Mouse (Mus musculus) heart, embryonic 14.5 days (tissue): ENCODE measurements around the gene Gm20661. TPM values are rescaled to one million over a fixed set of nuclear protein-coding genes. Genes with fewer than 3 reads are reported as not detected.

Experiments used
- ATAC-seq: fragments of 200-750 bp; cut with Nextera tagmentation; 2 replicates; pipeline ENCODE4 v1.8.0; 2017; ENCODE audit warnings: low read depth, moderate TSS enrichment; ENCODE audit not compliant: insufficient number of reproducible peaks, insufficient read depth, low FRiP score
- H3K27ac ChIP-seq, 2 experiments: fragments of 200-500 bp in 1 of 2; fragments of 300-500 bp in 1 of 2; sonication (generic) in 1 of 2; replicated peaks in 1 of 2; 2 replicates each; pipeline ENCODE4 v1.5.1; 2012 to 2014; ENCODE audit warnings: low read depth in 2 of 2, low read length in 2 of 2, control low read depth in 1 of 2, mild to moderate bottlenecking in 1 of 2, mixed read lengths in 1 of 2; ENCODE audit not compliant: control insufficient read depth in 1 of 2, insufficient read depth in 1 of 2
- H3K27me3 ChIP-seq: fragments of 300-500 bp; sonication (generic); 2 replicates; pipeline ENCODE4 v1.6.1; 2014; ENCODE audit warnings: mild to moderate bottlenecking, low read length, control low read depth; ENCODE audit not compliant: control insufficient read depth, insufficient read depth
- H3K36me3 ChIP-seq: fragments of 300-500 bp; sonication (generic); 2 replicates; pipeline ENCODE4 v1.6.1; 2014; ENCODE audit warnings: mild to moderate bottlenecking, control low read depth, low read length, mixed read lengths; ENCODE audit not compliant: control insufficient read depth, insufficient read depth
- H3K4me1 ChIP-seq, 2 experiments: fragments of 200-500 bp in 1 of 2; fragments of 300-500 bp in 1 of 2; sonication (generic) in 1 of 2; 2 replicates each; pipeline ENCODE4 v1.6.1; 2012 to 2014; ENCODE audit warnings: low read length in 2 of 2, control low read depth in 1 of 2, mixed read lengths in 1 of 2; ENCODE audit not compliant: control insufficient read depth in 2 of 2, insufficient read depth in 2 of 2
- H3K4me2 ChIP-seq: fragments of 300-500 bp; sonication (generic); 2 replicates; pipeline ENCODE4 v1.6.1; 2014; ENCODE audit warnings: mild to moderate bottlenecking, low read length
- H3K4me3 ChIP-seq, 2 experiments: fragments of 200-500 bp in 1 of 2; fragments of 300-500 bp in 1 of 2; sonication (generic) in 1 of 2; 2 replicates each; pipeline ENCODE4 v1.5.1; 2012 to 2014; ENCODE audit warnings: low read length in 2 of 2, mild to moderate bottlenecking in 2 of 2, control low read depth in 1 of 2, low read depth in 1 of 2, moderate library complexity in 1 of 2; ENCODE audit not compliant: control insufficient read depth in 1 of 2, insufficient read depth in 1 of 2
- H3K9ac ChIP-seq: fragments of 300-500 bp; sonication (generic); 2 replicates; pipeline ENCODE4 v1.6.1; 2014; ENCODE audit warnings: mild to moderate bottlenecking, low read length
- H3K9me3 ChIP-seq: fragments of 300-500 bp; sonication (generic); 2 replicates; pipeline ENCODE4 v1.6.1; 2016; ENCODE audit warnings: low read length, control low read depth; ENCODE audit not compliant: control insufficient read depth
- WGBS: fragments of 180-500 bp; shearing (Covaris S2); extraction: QIAGEN DNeasy Blood & Tissue Kit; methylation state at CpG from one replicate; pipeline ENCODE4 v1.1.7; 2014; 5-methylcytosine and 5-hydroxymethylcytosine counted together
- polyA plus RNA-seq: library from polyadenylated mRNA; unstranded; fragments of >200 nt; fragmentation: Nextera tagmentation; extraction: Ambion mirVana; gene quantifications from 2 replicates; pipeline ENCODE4 v1.2.1, GENCODE M21; 2014

The Gm20661 gene
- 2.1 and 3.8 TPM in 2 replicates for polyA plus RNA-seq

GRCm38 (mm10) chr9:107982681-107983346 lies at the start of gene Gm20661:
Gene Gm20661 (plus strand): TSS chr9:107983058.
- 8% methylated on average over 14 of the region's 14 CpGs for WGBS
- peaks cover 44 to 52% of the 10 kb centered on the region in 2 experiments for H3K4me1 ChIP-seq
- no peaks in the 10 kb centered on the region for H3K27me3 ChIP-seq
- no peaks in the 10 kb centered on the region for H3K9me3 ChIP-seq
- peaks cover 30% of the 10 kb centered on the region for H3K36me3 ChIP-seq
- peak within 1 kb of the TSS; percentile 89 for H3K9ac ChIP-seq
- ATAC-seq: peak; percentile 79
- H3K4me2 ChIP-seq: peak within 1 kb of the TSS; percentile 85
- peak within 1 kb of the TSS; percentile 60 to 84 for H3K4me3 ChIP-seq
- peak within 1 kb of the TSS; percentile 99 to 100 for H3K27ac ChIP-seq

- Histone ChIP-seq H3K9me3 (no peaks in the 10 kb centered on the region), H3K4me2 (no peak overlapping the region), H3K4me3 (no peak overlapping the region), H3K9ac (no peak overlapping the region), H3K36me3 (no peaks in the 10 kb centered on the region), H3K27ac (no peak overlapping the region), H3K4me1 (peaks cover 0 to 13% of the 10 kb centered on the region in 2 experiments; a peak in 2 of 4 replicates), H3K27me3 (peaks cover 47% of the 10 kb centered on the region)
- ATAC-seq: no peak
- 81% methylated on average over 11 of the region's 11 CpGs for WGBS
Observed at GRCm38 (mm10) chr9:107934146-107934545, 48.7 kb upstream of the Gm20661 start.

GRCm38 (mm10) chr9:107935374-107935773 lies 47.5 kb upstream of the Gm20661 start, which contains the start of gene Camkv:
Gene Camkv (plus strand): TSS chr9:107935674.
- Histone ChIP-seq H3K9ac (peak within 1 kb of the TSS; percentile 68), H3K27me3 (peaks cover 47% of the 10 kb centered on the region), H3K9me3 (no peaks in the 10 kb centered on the region), H3K4me3 (peak within 1 kb of the TSS; percentile 42 to 49), H3K27ac (no peak within 1 kb of the TSS), H3K36me3 (no peaks in the 10 kb centered on the region), H3K4me1 (peaks cover 0 to 13% of the 10 kb centered on the region in 2 experiments; a peak in 2 of 4 replicates), H3K4me2 (peak within 1 kb of the TSS; percentile 90)
- no peak for ATAC-seq
- WGBS: 17% methylated on average over 3 of the region's 3 CpGs

GRCm38 (mm10) chr9:107935790-107936214 lies 47.1 kb upstream of the Gm20661 start:
- Histone ChIP-seq H3K36me3 (no peaks in the 10 kb centered on the region), H3K9ac (peak overlapping the region; percentile 68), H3K4me2 (peak overlapping the region; percentile 90), H3K9me3 (no peaks in the 10 kb centered on the region), H3K27me3 (peaks cover 47% of the 10 kb centered on the region), H3K4me3 (peak overlapping the region; percentile 42 to 49), H3K4me1 (peaks cover 0 to 13% of the 10 kb centered on the region in 2 experiments; a peak in 2 of 4 replicates), H3K27ac (no peak overlapping the region)
- WGBS: 1% methylated on average over 41 of the region's 41 CpGs
- ATAC-seq: no peak

- Histone ChIP-seq H3K9ac (peak overlapping the region; percentile 68), H3K27me3 (peaks cover 47% of the 10 kb centered on the region), H3K9me3 (no peaks in the 10 kb centered on the region), H3K4me2 (peak overlapping the region; percentile 90), H3K27ac (no peak overlapping the region), H3K36me3 (no peaks in the 10 kb centered on the region), H3K4me3 (peak overlapping the region; percentile 42 to 49), H3K4me1 (peaks cover 0 to 13% of the 10 kb centered on the region in 2 experiments; a peak in 2 of 4 replicates)
- ATAC-seq: no peak
- WGBS: 5% methylated on average over 29 of the region's 29 CpGs
Observed at GRCm38 (mm10) chr9:107936215-107936822, 46.5 kb upstream of the Gm20661 start.

- Histone ChIP-seq H3K4me3 (no peak overlapping the region), H3K9ac (no peak overlapping the region), H3K4me2 (0 out of 2 replicates have a peak overlapping the region, but pooled peaks have one; percentile 90), H3K4me1 (peaks cover 0 to 13% of the 10 kb centered on the region in 2 experiments; a peak in 2 of 4 replicates), H3K36me3 (no peaks in the 10 kb centered on the region), H3K27ac (no peak overlapping the region), H3K27me3 (peaks cover 47% of the 10 kb centered on the region), H3K9me3 (no peaks in the 10 kb centered on the region)
- WGBS: 27% methylated on average over 3 of the region's 3 CpGs
- ATAC-seq: no peak
Observed at GRCm38 (mm10) chr9:107936831-107937230, 46.0 kb upstream of the Gm20661 start.

- ATAC-seq: no peak
- H3K9me3 ChIP-seq: no peaks in the 10 kb centered on the region
Observed at GRCm38 (mm10) chr9:107947241-107948194, 35.3 kb upstream of the Gm20661 start.

More at GRCm38 (mm10) chr9:107947241-107948194, 35.3 kb upstream of the Gm20661 start:
- H3K9ac ChIP-seq: no peak overlapping the region
- no peak overlapping the region for H3K4me2 ChIP-seq
- no peaks in the 10 kb centered on the region for H3K27me3 ChIP-seq
- H3K4me3 ChIP-seq: no peak overlapping the region
- peaks cover 3 to 8% of the 10 kb centered on the region in 2 experiments; a peak in 2 of 4 replicates for H3K4me1 ChIP-seq
- H3K36me3 ChIP-seq: no peaks in the 10 kb centered on the region
- 82% methylated on average over 31 of the region's 31 CpGs for WGBS
- no peak overlapping the region for H3K27ac ChIP-seq
